Mouse (Mus musculus): Measurements from ENCODE around the gene Ankrd10. TPM values are rescaled to one million over a fixed set of nuclear protein-coding genes. Genes with fewer than 3 reads are reported as not detected.
A peak's percentile ranks its signal among the peaks of the same experiment; 100 is the strongest.

The Ankrd10 gene
- polyA plus RNA-seq, 1 experiment from 2014 or later, result 87.4 TPM

- peak overlapping the region; percentile 75 for H3K4me2 ChIP-seq
- H3K36me3 ChIP-seq, result peaks cover 33% of the 10 kb centered on the region
- peak overlapping the region; percentile 80 for H3K4me3 ChIP-seq
- 63% methylated on average over 7 of the region's 7 CpGs for WGBS
- no peaks in the 10 kb centered on the region for H3K9me3 ChIP-seq
- peaks cover 44% of the 10 kb centered on the region for H3K4me1 ChIP-seq (replicated peaks)
- no peaks in the 10 kb centered on the region for H3K27me3 ChIP-seq
- no peak overlapping the region for H3K27ac ChIP-seq
- H3K9ac ChIP-seq, result peak overlapping the region; percentile 97; the same call in 1 of the 2 replicates
- ATAC-seq (ENCODE audit: low FRiP score), result no peak
These were observed 2.1 kb downstream of the Ankrd10 start for GRCm38 (mm10) chr8:11633414-11633813.

GRCm38 (mm10) chr8:11632406-11632805, 3.2 kb downstream of the Ankrd10 start:
- Histone ChIP-seq H3K27me3 (no peaks in the 10 kb centered on the region), H3K4me3 (no peak overlapping the region), H3K4me1 (replicated peaks) (peaks cover 44% of the 10 kb centered on the region), H3K9me3 (no peaks in the 10 kb centered on the region), H3K36me3 (peaks cover 41% of the 10 kb centered on the region), H3K9ac (no peak overlapping the region), H3K27ac (peak overlapping the region; percentile 35; the same call in 1 of the 2 replicates), H3K4me2 (peak overlapping the region; percentile 75)
- no peak for ATAC-seq (ENCODE audit: low FRiP score)
- WGBS, result 30% methylated on average over 2 of the region's 2 CpGs

GRCm38 (mm10) chr8:11629206-11629605, 6.4 kb downstream of the Ankrd10 start:
- Histone ChIP-seq H3K27me3 (no peaks in the 10 kb centered on the region), H3K4me2 (no peak overlapping the region), H3K36me3 (peaks cover 58% of the 10 kb centered on the region), H3K9me3 (no peaks in the 10 kb centered on the region), H3K9ac (no peak overlapping the region), H3K27ac (no peak overlapping the region), H3K4me3 (no peak overlapping the region), H3K4me1 (replicated peaks) (peaks cover 35% of the 10 kb centered on the region)
- WGBS, result 90% methylated on average over 5 of the region's 5 CpGs
- ATAC-seq (ENCODE audit: low FRiP score), result no peak

GRCm38 (mm10) chr8:11628506-11629132, 6.9 kb downstream of the Ankrd10 start:
- WGBS, result 88% methylated on average over 7 of the region's 7 CpGs
- no peak overlapping the region for H3K4me3 ChIP-seq
- H3K36me3 ChIP-seq, result peaks cover 61% of the 10 kb centered on the region
- H3K9ac ChIP-seq, result no peak overlapping the region
- H3K27ac ChIP-seq, result no peak overlapping the region
- H3K27me3 ChIP-seq, result no peaks in the 10 kb centered on the region
- no peak overlapping the region for H3K4me2 ChIP-seq
- peaks cover 30% of the 10 kb centered on the region for H3K4me1 ChIP-seq (replicated peaks)
- H3K9me3 ChIP-seq, result no peaks in the 10 kb centered on the region
- no peak for ATAC-seq (ENCODE audit: low FRiP score)

GRCm38 (mm10) chr8:11627717-11628116, 7.8 kb downstream of the Ankrd10 start:
- Histone ChIP-seq H3K4me1 (replicated peaks) (peaks cover 21% of the 10 kb centered on the region), H3K27me3 (no peaks in the 10 kb centered on the region), H3K9ac (no peak overlapping the region), H3K9me3 (no peaks in the 10 kb centered on the region), H3K36me3 (peaks cover 62% of the 10 kb centered on the region), H3K4me3 (no peak overlapping the region), H3K4me2 (no peak overlapping the region), H3K27ac (no peak overlapping the region)
- 86% methylated on average over 9 of the region's 9 CpGs for WGBS
- no peak for ATAC-seq (ENCODE audit: low FRiP score)

- no peak overlapping the region for H3K27ac ChIP-seq
- WGBS, result 94% methylated on average over 4 of the region's 4 CpGs
- no peak overlapping the region for H3K4me2 ChIP-seq
- H3K9me3 ChIP-seq, result no peaks in the 10 kb centered on the region
- peaks cover 55% of the 10 kb centered on the region for H3K36me3 ChIP-seq
- H3K4me3 ChIP-seq, result no peak overlapping the region
- no peaks in the 10 kb centered on the region for H3K27me3 ChIP-seq
- H3K4me1 ChIP-seq (replicated peaks), result 0 out of 2 replicates have a peak, but pooled peaks cover 4% of the 10 kb centered on the region
- no peak overlapping the region for H3K9ac ChIP-seq
- ATAC-seq (ENCODE audit: low FRiP score), result no peak
These were observed 10.5 kb downstream of the Ankrd10 start for GRCm38 (mm10) chr8:11625084-11625483.

- no peak for ATAC-seq (ENCODE audit: low FRiP score)
- H3K4me1 ChIP-seq (replicated peaks), result no peaks in the 10 kb centered on the region
- H3K9me3 ChIP-seq, result no peaks in the 10 kb centered on the region
- 92% methylated on average over 3 of the region's 3 CpGs for WGBS
- H3K27ac ChIP-seq, result no peak overlapping the region
- H3K4me3 ChIP-seq, result no peak overlapping the region
- no peak overlapping the region for H3K4me2 ChIP-seq
- H3K36me3 ChIP-seq, result peaks cover 67% of the 10 kb centered on the region
- H3K9ac ChIP-seq, result no peak overlapping the region
- no peaks in the 10 kb centered on the region for H3K27me3 ChIP-seq
These were observed 16.5 kb downstream of the Ankrd10 start for GRCm38 (mm10) chr8:11619091-11619490.

- H3K9me3 ChIP-seq, result no peaks in the 10 kb centered on the region
- no peaks in the 10 kb centered on the region for H3K4me1 ChIP-seq (replicated peaks)
- no peak overlapping the region for H3K9ac ChIP-seq
- H3K36me3 ChIP-seq, result peaks cover 69% of the 10 kb centered on the region
- H3K4me3 ChIP-seq, result no peak overlapping the region
- no peaks in the 10 kb centered on the region for H3K27me3 ChIP-seq
- WGBS, result 92% methylated on average over 2 of the region's 2 CpGs
- H3K27ac ChIP-seq, result no peak overlapping the region
- no peak for ATAC-seq (ENCODE audit: low FRiP score)
- no peak overlapping the region for H3K4me2 ChIP-seq
These were observed 17.5 kb downstream of the Ankrd10 start for GRCm38 (mm10) chr8:11618063-11618462.

- Histone ChIP-seq H3K36me3 (peaks cover 78% of the 10 kb centered on the region), H3K4me1 (replicated peaks) (no peaks in the 10 kb centered on the region), H3K27me3 (no peaks in the 10 kb centered on the region), H3K27ac (no peak overlapping the region), H3K9ac (no peak overlapping the region), H3K4me3 (no peak overlapping the region), H3K9me3 (no peaks in the 10 kb centered on the region), H3K4me2 (no peak overlapping the region)
- no peak for ATAC-seq (ENCODE audit: low FRiP score)
- WGBS, result 19% methylated on average over 1 of the region's 1 CpGs
These were observed 19.3 kb downstream of the Ankrd10 start for GRCm38 (mm10) chr8:11616294-11616693.

GRCm38 (mm10) chr8:11614126-11614835, 21.3 kb downstream of the Ankrd10 start:
- no peak overlapping the region for H3K4me2 ChIP-seq
- no peaks in the 10 kb centered on the region for H3K9me3 ChIP-seq
- WGBS, result 83% methylated on average over 6 of the region's 6 CpGs
- H3K27me3 ChIP-seq, result no peaks in the 10 kb centered on the region
- no peak overlapping the region for H3K4me3 ChIP-seq
- peak overlapping the region; percentile 35; the same call in 1 of the 2 replicates for H3K9ac ChIP-seq
- no peak overlapping the region for H3K27ac ChIP-seq
- no peak for ATAC-seq (ENCODE audit: low FRiP score)
- no peaks in the 10 kb centered on the region for H3K4me1 ChIP-seq (replicated peaks)
- H3K36me3 ChIP-seq, result peaks cover 80% of the 10 kb centered on the region

GRCm38 (mm10) chr8:11608848-11609247, 26.7 kb downstream of the Ankrd10 start:
- Histone ChIP-seq H3K4me3 (no peak overlapping the region), H3K36me3 (peaks cover 74% of the 10 kb centered on the region), H3K9me3 (no peaks in the 10 kb centered on the region), H3K4me1 (replicated peaks) (no peaks in the 10 kb centered on the region), H3K4me2 (no peak overlapping the region), H3K27me3 (no peaks in the 10 kb centered on the region), H3K9ac (no peak overlapping the region), H3K27ac (no peak overlapping the region)
- 98% methylated on average over 9 of the region's 9 CpGs for WGBS
- ATAC-seq (ENCODE audit: low FRiP score), result no peak

GRCm38 (mm10) chr8:11602006-11602680, 33.4 kb downstream of the Ankrd10 start:
- Histone ChIP-seq H3K4me2 (no peak overlapping the region), H3K4me3 (no peak overlapping the region), H3K36me3 (peaks cover 13% of the 10 kb centered on the region), H3K4me1 (replicated peaks) (no peaks in the 10 kb centered on the region), H3K27me3 (no peaks in the 10 kb centered on the region), H3K9ac (no peak overlapping the region), H3K27ac (no peak overlapping the region), H3K9me3 (no peaks in the 10 kb centered on the region)
- 45% methylated on average over 14 of the region's 14 CpGs for WGBS
- ATAC-seq (ENCODE audit: low FRiP score), result 0 out of 2 replicates have a peak, but pooled peaks have one; percentile 28

All from hindbrain, embryonic 13.5 days (tissue).